Mouse (Mus musculus) heart, adult 2 months (tissue): Measurements from ENCODE around the gene Cnnm2.

Experiments
- CTCF ChIP-seq: fragments of 200-600 bp; IDR thresholded peaks from 2 replicates; pipeline ENCODE4 v1.8.1; 2022; ENCODE audit warnings: antibody characterized with exemption, mild to moderate bottlenecking, moderate library complexity
- POLR2A ChIP-seq: fragments of 200-500 bp; IDR thresholded peaks from 2 replicates; pipeline ENCODE4 v1.6.1; 2011; ENCODE audit warnings: mild to moderate bottlenecking, low read depth, low read length, control low read depth; ENCODE audit not compliant: insufficient read depth

DNA sequence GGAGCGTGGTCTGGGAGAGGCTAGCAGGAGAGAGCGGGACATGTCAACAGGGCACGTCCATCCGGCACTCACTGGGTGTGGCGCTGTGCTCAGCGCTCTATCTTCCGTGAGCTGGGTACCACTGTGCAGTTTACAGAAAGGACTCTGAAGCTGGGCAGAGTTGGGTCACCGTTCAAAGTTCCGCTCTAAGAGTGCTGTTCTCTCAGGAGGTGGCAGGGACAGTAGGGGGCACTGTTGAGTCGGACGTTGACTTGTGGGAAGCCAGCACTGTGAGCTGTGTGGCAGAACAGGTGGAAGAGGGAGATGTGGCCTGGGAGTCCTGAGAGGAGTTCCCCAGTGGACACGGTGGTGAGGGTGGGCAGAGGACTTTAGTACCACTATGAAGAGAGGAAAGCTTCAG lies 114.4 kb downstream of the Cnnm2 start:
- TF ChIP-seq POLR2A (no peak), CTCF (peak; percentile 98)
